Mouse (Mus musculus) fat pad, adult 2 months (tissue): ENCODE measurements at regions not wholly inside any gene's neighbourhood (a gene's known extent, or its start where the extent isn't known, plus 50 kb on each side); places are given as distances from the start of the nearest gene placed in this dataset.

Source experiments
- DNase-seq: peaks from one replicate; pipeline ENCODE4 v3.0.0-alpha.2; 2011; ENCODE audit warnings: low read depth, low spot score; ENCODE audit errors: extremely low read depth

- DNase-seq, result no peak
These were observed 919.4 kb downstream of the Tbl1xr1 start for GRCm38 (mm10) chr3:22995833-22996232.

- peak; percentile 18 for DNase-seq
These were observed 924.6 kb downstream of the Tbl1xr1 start for GRCm38 (mm10) chr3:23001071-23001470.

GRCm38 (mm10) chr3:23032064-23032463 lies 955.6 kb downstream of the Tbl1xr1 start:
- no peak for DNase-seq

GRCm38 (mm10) chr3:23063180-23063965 lies 986.9 kb downstream of the Tbl1xr1 start:
- DNase-seq, result no peak

GRCm38 (mm10) chr3:23071486-23071885 lies 995.0 kb downstream of the Tbl1xr1 start:
- DNase-seq, result no peak
